Mouse (Mus musculus): ENCODE measurements around the gene Slc43a1. TPM values are rescaled to one million over a fixed set of nuclear protein-coding genes. Genes with fewer than 3 reads are reported as not detected.
A peak's percentile ranks its signal among the peaks of the same experiment; 100 is the strongest.
"Not testable (repeated sequence)": the region's sequence is repeated elsewhere in the genome, so short reads cannot be mapped to it uniquely, and the experiment has no call there.

Slc43a1 gene
- total RNA-seq, 2 experiments from 2014 or later = 5.6 to 7.8 TPM

DNA sequence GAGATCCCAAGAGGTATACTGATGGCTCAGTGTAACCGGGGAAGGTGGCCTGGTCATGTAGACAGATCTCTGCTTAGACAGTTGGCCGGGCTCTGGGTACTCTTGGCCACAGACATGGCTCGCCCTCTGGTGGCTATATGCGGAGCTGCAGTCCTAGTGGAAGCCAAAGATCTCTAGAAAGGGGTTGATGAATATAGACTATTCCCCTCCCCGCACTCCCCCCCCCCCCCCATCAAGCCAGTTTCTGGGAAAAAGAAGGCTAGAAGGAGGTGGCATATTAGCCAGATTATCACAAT, 51.3 kb downstream of the Slc43a1 start:
- DNase-seq (ENCODE audit: low spot score in 2 of 2) = peak in 1 of 2 experiments; percentile 72

GRCm38 (mm10) chr2:84893359-84893758, 54.7 kb downstream of the Slc43a1 start:
- DNase-seq (ENCODE audit: low spot score in 2 of 2) = peak in 1 of 2 experiments; percentile 6

GRCm38 (mm10) chr2:84895495-84896198, 57.0 kb downstream of the Slc43a1 start:
- no peak for DNase-seq (ENCODE audit: low spot score in 2 of 2)

DNA sequence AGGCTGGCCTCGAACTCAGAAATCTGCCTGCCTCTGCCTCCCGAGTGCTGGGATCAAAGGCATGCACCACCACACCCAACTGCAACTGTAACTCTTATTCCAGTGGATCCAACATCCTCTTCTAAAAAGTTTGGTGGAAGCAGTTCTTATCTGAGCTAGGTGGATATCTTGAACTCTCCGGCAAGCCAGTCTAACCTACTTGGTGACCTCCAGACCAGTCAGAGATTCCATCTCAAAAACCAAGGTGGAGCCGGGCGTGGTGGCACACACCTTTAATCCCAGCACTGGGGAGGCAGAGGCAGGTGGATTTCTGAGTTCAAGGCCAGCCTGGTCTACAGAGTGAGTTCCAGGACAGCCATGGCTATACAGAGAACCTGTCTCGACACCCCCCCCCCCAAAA, 58.0 kb downstream of the Slc43a1 start:
- not testable (repeated sequence) for DNase-seq (ENCODE audit: low spot score in 2 of 2)

GRCm38 (mm10) chr2:84912722-84913121, 74.1 kb downstream of the Slc43a1 start:
- DNase-seq (ENCODE audit: low spot score in 2 of 2) = no peak

Other genes with a start within 250 kb of the Slc43a1 start
- gene Ctnnd1, start 188.1 kb upstream of the Slc43a1 start, total RNA-seq (2021) = 10 to 100 TPM; 89.3 to 97.3 TPM
- under 1 TPM in 1 of 2 experiments, not detected in 1; 0.08 TPM for gene Btbd18, start 179.8 kb upstream of the Slc43a1 start, total RNA-seq (2021)
- gene Selenoh, start 168.1 kb upstream of the Slc43a1 start, total RNA-seq (2021) = 10 to 100 TPM; 32.2 to 49.9 TPM
- gene Gm28635, start 160.8 kb upstream of the Slc43a1 start, total RNA-seq (2021) = under 1 TPM; 0.08 to 0.76 TPM
- gene Med19, start 160.4 kb upstream of the Slc43a1 start, total RNA-seq (2021) = 10 to 100 TPM; 17.8 to 19.3 TPM
- gene Tmx2, start 159.7 kb upstream of the Slc43a1 start, total RNA-seq (2021) = 10 to 100 TPM; 46.6 to 48.5 TPM
- 10 to 100 TPM; 45.1 to 50.9 TPM for gene Zdhhc5, start 123.7 kb upstream of the Slc43a1 start, total RNA-seq (2021)
- gene Clp1, start 111.5 kb upstream of the Slc43a1 start, total RNA-seq (2021) = 1 to 10 TPM; 6.8 to 8.6 TPM
- gene Ypel4, start 104.8 kb upstream of the Slc43a1 start, total RNA-seq (2021) = under 1 TPM; 0.74 to 0.78 TPM
- 1 to 10 TPM; 4.0 to 6.3 TPM for gene Gm19426, start 95.2 kb upstream of the Slc43a1 start, total RNA-seq (2021)
- 10 to 100 TPM; 67.9 to 78.7 TPM for gene Serping1, start 63.4 kb upstream of the Slc43a1 start, total RNA-seq (2021)
- 10 to 100 TPM; 10.7 to 11.4 TPM for gene Ube2l6, start 40.0 kb upstream of the Slc43a1 start, total RNA-seq (2021)
- 10 to 100 TPM; 57.0 to 70.9 TPM for gene Smtnl1, start 16.2 kb upstream of the Slc43a1 start, total RNA-seq (2021)
- 10 to 100 TPM; 48.9 to 51.4 TPM for gene Timm10, start 11.9 kb upstream of the Slc43a1 start, total RNA-seq (2021)
- under 1 TPM; 0.37 to 0.80 TPM for gene Rtn4rl2, start 47.9 kb downstream of the Slc43a1 start, total RNA-seq (2021)
- 10 to 100 TPM; 29.4 to 29.7 TPM for gene Slc43a3, start 97.7 kb downstream of the Slc43a1 start, total RNA-seq (2021)
- gene Prg2, start 141.6 kb downstream of the Slc43a1 start, total RNA-seq (2021) = not detected
- gene Prg3, start 149.4 kb downstream of the Slc43a1 start, total RNA-seq (2021) = not detected
- 100 to 1,000 TPM in 1 of 2 experiments, 10 to 100 TPM in 1; 98.2 to 105 TPM for gene Ssrp1, start 198.4 kb downstream of the Slc43a1 start, total RNA-seq (2021)
- under 1 TPM; 0.60 to 0.91 TPM for gene P2rx3, start 198.6 kb downstream of the Slc43a1 start, total RNA-seq (2021)
- 10 to 100 TPM; 89.8 to 92.6 TPM for gene Tnks1bp1, start 209.2 kb downstream of the Slc43a1 start, total RNA-seq (2021)